Mouse (Mus musculus) lung, postnatal 0 days (tissue): Measurements from ENCODE around the gene Tarbp1. TPM values are rescaled to one million over a fixed set of nuclear protein-coding genes. Genes with fewer than 3 reads are reported as not detected.

ENCODE experiments used
- ATAC-seq: fragments of 200-750 bp; cut with Nextera tagmentation; 2 replicates; pipeline ENCODE4 v1.8.0; 2017; ENCODE audit warnings: moderate library complexity
- DNase-seq: peaks from one replicate; pipeline ENCODE4 v3.0.0-alpha.2; 2016; ENCODE audit warnings: low spot score
- H3K27ac ChIP-seq: fragments of 300-500 bp; sonication (generic); 2 replicates; pipeline ENCODE4 v1.5.1; 2014; ENCODE audit warnings: antibody characterized with exemption, mild to moderate bottlenecking, low read length, mixed read lengths
- H3K27me3 ChIP-seq: fragments of 300-500 bp; sonication (generic); replicated peaks from 2 replicates; pipeline ENCODE4 v1.6.1; 2014; ENCODE audit warnings: low read length, mixed read lengths; ENCODE audit not compliant: insufficient read depth
- H3K36me3 ChIP-seq: fragments of 300-500 bp; sonication (generic); 2 replicates; pipeline ENCODE4 v1.6.1; 2014; ENCODE audit warnings: low read length, mixed read lengths; ENCODE audit not compliant: insufficient read depth
- H3K4me1 ChIP-seq: fragments of 300-500 bp; sonication (generic); 2 replicates; pipeline ENCODE4 v1.6.1; 2014; ENCODE audit warnings: antibody characterized with exemption, low read depth, low read length, mixed read lengths; ENCODE audit not compliant: insufficient read depth
- H3K4me2 ChIP-seq: fragments of 300-500 bp; sonication (generic); replicated peaks from 2 replicates; pipeline ENCODE4 v1.6.1; 2014; ENCODE audit warnings: low read depth, mild to moderate bottlenecking, low read length, moderate library complexity, mixed read lengths
- H3K4me3 ChIP-seq: fragments of 300-500 bp; sonication (generic); 2 replicates; pipeline ENCODE4 v1.5.1; 2014; ENCODE audit warnings: low read depth, low read length
- H3K9ac ChIP-seq: fragments of 300-500 bp; sonication (generic); replicated peaks from 2 replicates; pipeline ENCODE4 v1.6.1; 2014; ENCODE audit warnings: low read depth, mild to moderate bottlenecking
- H3K9me3 ChIP-seq: fragments of 300-500 bp; sonication (generic); 2 replicates; pipeline ENCODE4 v1.6.1; 2016; ENCODE audit warnings: low read length, mixed read lengths
- CTCF ChIP-seq: IDR thresholded peaks from 2 replicates; pipeline ENCODE4 v1.5.1; 2016; ENCODE audit warnings: antibody characterized with exemption, mild to moderate bottlenecking
- EP300 ChIP-seq: IDR thresholded peaks from 2 replicates; pipeline ENCODE4 v1.6.1; 2016; ENCODE audit warnings: antibody characterized with exemption, mild to moderate bottlenecking, control low read depth
- WGBS: fragments of 180-500 bp; shearing (Covaris S2); extraction: QIAGEN DNeasy Blood & Tissue Kit; methylation state at CpG from one replicate; pipeline ENCODE4 v1.1.7; 2014; 5-methylcytosine and 5-hydroxymethylcytosine counted together
- polyA plus RNA-seq: library from polyadenylated mRNA; unstranded; fragments of >200 nt; fragmentation: Nextera tagmentation; extraction: Ambion mirVana; gene quantifications from 2 replicates; pipeline ENCODE4 v1.2.1, GENCODE M21; 2015

The Tarbp1 gene
- polyA plus RNA-seq, 1 experiment from 2014 or later = 1.2 TPM

DNA sequence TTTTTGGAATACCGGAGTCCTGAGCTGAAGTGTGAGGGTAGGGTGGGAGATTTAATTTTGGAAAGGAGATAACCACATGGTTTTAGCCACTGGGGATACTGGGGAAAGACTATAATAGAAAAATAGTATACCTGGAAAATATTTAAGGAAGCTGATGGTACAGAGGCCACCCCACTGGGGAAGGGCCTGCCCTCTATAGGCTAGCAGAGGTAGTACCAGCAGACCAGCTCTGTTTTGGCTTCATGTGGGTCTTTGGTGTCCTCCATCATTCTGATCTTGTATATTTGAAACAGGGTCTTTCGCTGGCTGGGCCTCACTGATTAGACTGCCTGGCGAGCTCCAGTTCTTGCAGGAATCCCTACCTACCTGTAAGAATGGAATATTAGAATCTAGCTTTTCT lies 76.5 kb downstream of the Tarbp1 start:
- Histone ChIP-seq H3K36me3 (no peaks in the 10 kb centered on the region), H3K27ac (no peak overlapping the region), H3K4me2 (no peak overlapping the region), H3K9me3 (no peaks in the 10 kb centered on the region), H3K9ac (no peak overlapping the region), H3K27me3 (no peaks in the 10 kb centered on the region), H3K4me3 (no peak overlapping the region), H3K4me1 (no peaks in the 10 kb centered on the region)
- ATAC-seq (no peak), DNase-seq (peak; percentile 17)
- TF ChIP-seq EP300 = no peak
- peak; percentile 57 for TF ChIP-seq CTCF
- 66% methylated on average over 3 of the region's 3 CpGs for WGBS

GRCm38 (mm10) chr8:126395917-126396316 lies 78.9 kb downstream of the Tarbp1 start:
- no peaks in the 10 kb centered on the region for H3K36me3 ChIP-seq
- H3K4me3 ChIP-seq = no peak overlapping the region
- TF ChIP-seq EP300 = no peak
- TF ChIP-seq CTCF = no peak
- no peak overlapping the region for H3K9ac ChIP-seq
- no peak overlapping the region for H3K27ac ChIP-seq
- H3K9me3 ChIP-seq = no peaks in the 10 kb centered on the region
- no peaks in the 10 kb centered on the region; the same call in 1 of the 2 replicates for H3K4me1 ChIP-seq
- no peak for ATAC-seq
- WGBS = 64% methylated on average over 5 of the region's 5 CpGs
- no peak overlapping the region for H3K4me2 ChIP-seq
- no peaks in the 10 kb centered on the region for H3K27me3 ChIP-seq
- DNase-seq = no peak

- no peaks in the 10 kb centered on the region for H3K9me3 ChIP-seq
- H3K27ac ChIP-seq = no peak overlapping the region
- no peaks in the 10 kb centered on the region; the same call in 1 of the 2 replicates for H3K4me1 ChIP-seq
- no peak overlapping the region for H3K4me2 ChIP-seq
- no peak for ATAC-seq
- 69% methylated on average over 9 of the region's 9 CpGs for WGBS
- H3K27me3 ChIP-seq = no peaks in the 10 kb centered on the region
- TF ChIP-seq CTCF (no peak), EP300 (no peak)
- no peaks in the 10 kb centered on the region for H3K36me3 ChIP-seq
- H3K4me3 ChIP-seq = no peak overlapping the region
- no peak overlapping the region for H3K9ac ChIP-seq
- DNase-seq = no peak
These were observed 79.5 kb downstream of the Tarbp1 start for GRCm38 (mm10) chr8:126395386-126395785.

DNA sequence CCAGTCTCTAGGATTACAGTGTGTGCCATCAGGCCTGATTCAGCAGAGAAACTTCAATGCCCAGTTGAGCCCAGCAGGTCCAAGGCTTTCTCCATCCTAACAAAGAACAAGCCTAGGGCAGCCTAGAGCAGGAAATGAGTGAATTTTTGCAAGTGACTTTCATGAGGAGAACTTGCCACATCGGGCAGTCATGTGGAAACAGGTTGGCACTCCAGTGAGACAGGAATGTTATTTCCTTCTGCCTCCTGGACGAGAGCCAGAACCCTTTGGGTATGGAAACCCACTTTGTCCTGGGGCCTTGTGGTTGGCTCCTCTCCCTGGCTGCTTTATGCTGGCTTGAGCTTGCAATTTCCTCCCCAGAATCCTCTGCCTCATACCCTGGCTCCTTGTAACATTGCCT lies 83.3 kb downstream of the Tarbp1 start:
- no peaks in the 10 kb centered on the region for H3K9me3 ChIP-seq
- H3K9ac ChIP-seq = no peak overlapping the region
- DNase-seq (peak; percentile 65), ATAC-seq (peak; percentile 48)
- TF ChIP-seq EP300 = 0 out of 2 replicates have a peak, but pooled peaks have one; percentile 21
- TF ChIP-seq CTCF = no peak
- H3K27ac ChIP-seq = no peak overlapping the region
- 26% methylated on average over 2 of the region's 2 CpGs for WGBS
- H3K36me3 ChIP-seq = no peaks in the 10 kb centered on the region
- no peak overlapping the region for H3K4me2 ChIP-seq
- no peaks in the 10 kb centered on the region; the same call in 1 of the 2 replicates for H3K4me1 ChIP-seq
- H3K4me3 ChIP-seq = no peak overlapping the region
- no peaks in the 10 kb centered on the region for H3K27me3 ChIP-seq

DNA sequence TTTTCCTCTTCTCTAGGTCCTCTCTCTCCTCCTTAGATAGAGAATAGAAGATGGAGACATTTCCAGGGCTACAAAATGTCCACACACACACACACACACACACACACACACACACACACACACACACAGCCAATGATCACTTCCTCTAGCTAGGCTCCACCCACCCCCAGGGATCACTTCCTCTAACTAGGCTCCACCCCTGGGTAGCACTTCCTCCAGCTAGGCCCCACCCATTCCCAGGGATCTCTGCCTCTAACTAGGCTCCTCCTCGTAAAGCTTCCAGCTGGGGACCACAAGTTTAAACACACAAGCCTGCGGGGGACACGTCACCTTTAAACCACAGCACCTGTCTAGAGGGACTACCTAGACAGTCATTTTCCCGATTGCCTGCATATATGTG lies 87.3 kb downstream of the Tarbp1 start:
- TF ChIP-seq CTCF = no peak
- TF ChIP-seq EP300 = no peak
- Histone ChIP-seq H3K27ac (no peak overlapping the region), H3K4me2 (no peak overlapping the region), H3K4me3 (no peak overlapping the region), H3K27me3 (no peaks in the 10 kb centered on the region), H3K9ac (no peak overlapping the region), H3K9me3 (no peaks in the 10 kb centered on the region), H3K4me1 (no peaks in the 10 kb centered on the region; the same call in 1 of the 2 replicates), H3K36me3 (no peaks in the 10 kb centered on the region)
- WGBS = 81% methylated on average over 4 of the region's 4 CpGs
- DNase-seq (peak; percentile 7), ATAC-seq (no peak)

DNA sequence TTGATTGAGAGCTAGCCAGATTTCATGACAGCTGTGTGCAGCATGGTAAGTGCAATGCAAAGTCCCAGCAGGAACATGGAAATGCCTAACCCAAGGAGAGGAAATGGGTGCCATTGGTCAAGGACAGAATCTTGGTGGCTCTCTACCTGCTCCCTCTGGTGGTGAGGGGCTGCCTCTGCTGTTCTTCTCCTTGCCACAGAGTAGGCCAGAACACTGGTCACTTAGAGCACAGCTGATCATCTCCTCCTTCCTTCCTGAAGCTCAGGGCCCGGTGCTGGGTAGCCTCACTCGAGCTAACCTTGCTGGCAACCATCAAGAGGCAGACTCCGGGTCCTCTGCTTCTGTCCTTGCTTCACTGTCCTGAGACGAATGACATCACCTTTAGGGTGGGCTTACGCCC lies 92.1 kb downstream of the Tarbp1 start:
- ATAC-seq (no peak), DNase-seq (peak; percentile 22)
- peak; percentile 71 for TF ChIP-seq CTCF
- TF ChIP-seq EP300 = no peak
- H3K9me3 ChIP-seq = no peaks in the 10 kb centered on the region
- no peaks in the 10 kb centered on the region for H3K36me3 ChIP-seq
- H3K4me2 ChIP-seq = no peak overlapping the region
- H3K9ac ChIP-seq = no peak overlapping the region
- no peaks in the 10 kb centered on the region for H3K4me1 ChIP-seq
- no peak overlapping the region for H3K4me3 ChIP-seq
- 54% methylated on average over 5 of the region's 5 CpGs for WGBS
- no peak overlapping the region for H3K27ac ChIP-seq
- H3K27me3 ChIP-seq = no peaks in the 10 kb centered on the region

- TF ChIP-seq EP300 (no peak), CTCF (no peak)
- Histone ChIP-seq H3K4me3 (no peak overlapping the region), H3K4me1 (no peaks in the 10 kb centered on the region), H3K4me2 (no peak overlapping the region), H3K36me3 (no peaks in the 10 kb centered on the region), H3K27ac (no peak overlapping the region), H3K9ac (no peak overlapping the region), H3K27me3 (no peaks in the 10 kb centered on the region), H3K9me3 (no peaks in the 10 kb centered on the region)
- DNase-seq (peak; percentile 11), ATAC-seq (no peak)
- 35% methylated on average over 14 of the region's 14 CpGs for WGBS
These were observed 92.6 kb downstream of the Tarbp1 start for GRCm38 (mm10) chr8:126382216-126382615.
